Comparison of ENCODE assay signal across 14 mouse cellular contexts in the genomic region with DNA sequence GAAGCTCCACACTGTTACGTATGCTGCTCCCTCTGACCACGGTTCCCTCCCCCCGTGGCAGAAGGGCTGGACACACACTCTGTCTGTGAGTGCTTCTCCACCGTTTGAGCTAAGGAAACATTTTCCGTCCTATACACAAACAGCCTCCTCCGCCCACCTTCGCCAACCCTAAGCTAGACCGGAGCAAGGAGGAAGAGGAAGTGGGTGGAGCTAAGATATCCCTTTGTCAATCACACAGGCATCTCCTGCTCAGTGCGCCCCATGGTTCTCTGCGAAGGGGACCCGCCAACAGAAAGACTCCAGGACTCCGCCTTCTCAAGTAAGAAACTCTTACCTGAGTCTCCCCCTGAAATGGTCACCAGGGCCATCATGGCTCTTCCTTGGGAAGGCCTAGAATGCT.
DNase-seq lines count a peak whose midpoint lies in the region; ATAC-seq lines count a peak whose summit lies in the region.
"Had no signal": no experiment of that assay in that cellular context is flagged by ENCODE, and none has a peak within 500 bp of the region (broad histone marks: within the 10 kb centered on the region; RNA-seq: fewer than 3 reads in every experiment).

No protein-coding gene starts in this region.

- H3K9ac ChIP-seq in embryonic facial prominence, embryonic 12.5 days = no peak overlapping the region

- no peak for DNase-seq in embryonic facial prominence, embryonic 10.5 days (ENCODE audit: low spot score)
- DNase-seq in lung, postnatal 10 days = peak; percentile 20
- no peak for DNase-seq in lung, adult 18-20 months
- DNase-seq in thymus, postnatal 0 days (ENCODE audit: low spot score) = peak; percentile 75
- DNase-seq in urinary bladder, postnatal 14 days (ENCODE audit: low spot score) = no peak
- DNase-seq: cerebellum, postnatal 10 days; gastrocnemius, postnatal 25 days had no signal

- no peaks in the 10 kb centered on the region for H3K27me3 ChIP-seq in embryonic facial prominence, embryonic 12.5 days
- H3K27me3 ChIP-seq in embryonic facial prominence, embryonic 10.5 days (replicated peaks; ENCODE audit: low read depth, poor library complexity, severe bottlenecking) = no peaks in the 10 kb centered on the region

- no peak overlapping the region for H3K27ac ChIP-seq in embryonic facial prominence, embryonic 12.5 days
- H3K27ac ChIP-seq in embryonic facial prominence, embryonic 10.5 days (replicated peaks) = no peak overlapping the region
- H3K27ac ChIP-seq: hindbrain, postnatal 0 days; layer of hippocampus, adult 2 months had no signal

- H3K4me3 ChIP-seq in embryonic facial prominence, embryonic 12.5 days = no peak overlapping the region
- no peak overlapping the region for H3K4me3 ChIP-seq in embryonic facial prominence, embryonic 10.5 days
- H3K4me3 ChIP-seq: erythroblast, embryonic 14.5 days; layer of hippocampus, adult 2 months; myocyte had no signal

- no peaks in the 10 kb centered on the region for H3K9me3 ChIP-seq in embryonic facial prominence, embryonic 12.5 days
- H3K9me3 ChIP-seq in embryonic facial prominence, embryonic 10.5 days = no peaks in the 10 kb centered on the region

- no peaks in the 10 kb centered on the region for H3K36me3 ChIP-seq in embryonic facial prominence, embryonic 12.5 days
- H3K36me3 ChIP-seq in embryonic facial prominence, embryonic 10.5 days (replicated peaks) = no peaks in the 10 kb centered on the region

- no peak overlapping the region for H3K4me2 ChIP-seq in embryonic facial prominence, embryonic 12.5 days (replicated peaks)

- WGBS in embryonic facial prominence, embryonic 12.5 days = 85% methylated on average over 12 of the region's 12 CpGs
- WGBS in embryonic facial prominence, embryonic 10.5 days = 80% methylated on average over 12 of the region's 12 CpGs

- 0 out of 2 replicates have a peak, but pooled peaks have one; percentile 29 for ATAC-seq in embryonic facial prominence, embryonic 12.5 days (ENCODE audit: insufficient number of reproducible peaks, insufficient read depth, low FRiP score, low TSS enrichment)
- peak; percentile 85 for ATAC-seq in inflammation-experienced regulatory T-cells, adult 6 months
- no peak for ATAC-seq in erythroblast, adult 5-6 weeks (replicated peaks; ENCODE audit: low FRiP score, poor library complexity, severe bottlenecking)
- ATAC-seq: hindbrain, postnatal 0 days had no signal

- peaks cover 18% of the 10 kb centered on the region for H3K4me1 ChIP-seq in embryonic facial prominence, embryonic 12.5 days
- H3K4me1 ChIP-seq in embryonic facial prominence, embryonic 10.5 days = peaks cover 28% of the 10 kb centered on the region

Comparison
In these comparisons a context has a peak if more than half of its experiments do, and no peak if none do; other contexts are left out.
1. DNase-seq: peak in lung, postnatal 10 days (single experiment) and thymus, postnatal 0 days (single experiment); none in embryonic facial prominence, embryonic 10.5 days (single experiment), lung, adult 18-20 months (0 of 2) and urinary bladder, postnatal 14 days (single experiment).